Mouse (Mus musculus): ENCODE measurements around the gene Myl9. TPM values are rescaled to one million over a fixed set of nuclear protein-coding genes. Genes with fewer than 3 reads are reported as not detected.

Myl9 gene
- total and polyA plus RNA-seq, 3 experiments, result 1.2 to 1.3 TPM; not detected in 1

- H3K9ac ChIP-seq (ENCODE audit: control insufficient read depth, low read depth, low read length, poor library complexity, severe bottlenecking), result peak overlapping the region; percentile 51
- no peaks in the 10 kb centered on the region for H3K27me3 ChIP-seq (ENCODE audit: control insufficient read depth in 1 of 2, insufficient read depth in 2 of 2, low read length in 2 of 2)
- H3K36me3 ChIP-seq (ENCODE audit: control insufficient read depth in 1 of 2, insufficient read depth in 2 of 2, low read length in 2 of 2), result peaks cover 0 to 29% of the 10 kb centered on the region in 2 experiments; a peak in 2 of 4 replicates
- no peaks in the 10 kb centered on the region for H3K9me3 ChIP-seq (replicated peaks; ENCODE audit: insufficient read depth, low read length)
- peak overlapping the region; percentile 96 for H3K27ac ChIP-seq (ENCODE audit: control insufficient read depth, low read depth, low read length)
- H3K4me3 ChIP-seq (ENCODE audit: control insufficient read depth in 1 of 2, insufficient read depth in 1 of 2, low read depth in 2 of 2, low read length in 2 of 2), result no peak overlapping the region
- H3K79me2 ChIP-seq (ENCODE audit: control insufficient read depth, insufficient read depth, low read length, poor library complexity), result no peaks in the 10 kb centered on the region
- peaks cover 19 to 45% of the 10 kb centered on the region in 2 experiments for H3K4me1 ChIP-seq (ENCODE audit: control insufficient read depth in 1 of 2, insufficient read depth in 2 of 2, low read length in 2 of 2)
- DNase-seq (ENCODE audit: low read depth, low spot score), result peak; percentile 97
- TF ChIP-seq TAL1 (IDR thresholded peaks at IDR 0.05; ENCODE audit: low read length) (peak; percentile 94), ZC3H11A (IDR thresholded peaks at IDR 0.05; ENCODE audit: low read depth, low read length) (peak; percentile 8), MAFK (IDR thresholded peaks at IDR 0.05; ENCODE audit: borderline replicate concordance, low read depth, low read length) (peak; percentile 48; the same call in 1 of the 2 replicates), SIN3A (IDR thresholded peaks at IDR 0.05; ENCODE audit: low read length) (peak; percentile 96), ZMIZ1 (IDR thresholded peaks at IDR 0.05; ENCODE audit: low read depth, low read length) (0 out of 2 replicates have a peak, but pooled peaks have one; percentile 68), E2F4 (IDR thresholded peaks at IDR 0.05; ENCODE audit: borderline replicate concordance, low read depth, low read length) (0 out of 2 replicates have a peak, but pooled peaks have one; percentile 50), EP300 (IDR thresholded peaks at IDR 0.05; ENCODE audit: low read depth in 1 of 2, low read length in 2 of 2) (peak; percentile 98 to 99), BHLHE40 (IDR thresholded peaks at IDR 0.05; ENCODE audit: borderline replicate concordance, low read depth, low read length) (peak; percentile 54; the same call in 1 of the 2 replicates), POLR2AphosphoS2 (IDR thresholded peaks at IDR 0.05; ENCODE audit: low read length) (peak; percentile 66; the same call in 1 of the 2 replicates), ZKSCAN1 (IDR thresholded peaks at IDR 0.05; ENCODE audit: low read depth, low read length) (no peak; the same call in 1 of the 2 replicates), MAZ (IDR thresholded peaks at IDR 0.05; ENCODE audit: low read depth, low read length) (peak; percentile 83), POLR2AphosphoS5 (IDR thresholded peaks at IDR 0.05; ENCODE audit: borderline replicate concordance, low read depth, low read length) (no peak), ETS1 (IDR thresholded peaks at IDR 0.05; ENCODE audit: low read depth, low read length) (peak; percentile 98), TCF12 (IDR thresholded peaks at IDR 0.05; ENCODE audit: low read depth, low read length) (peak; percentile 94), CHD2 (IDR thresholded peaks at IDR 0.05; ENCODE audit: low read length) (peak; percentile 58), CTCF (IDR thresholded peaks at IDR 0.05 in 2 of 3, conservative IDR thresholded peaks at IDR 0.05 in 1 of 3; ENCODE audit: control insufficient read depth in 1 of 3, insufficient read depth in 1 of 3, low read depth in 2 of 3, low read length in 3 of 3, poor library complexity in 1 of 3, severe bottlenecking in 1 of 3) (no peak), USF1 (IDR thresholded peaks at IDR 0.05; ENCODE audit: low read depth, low read length) (peak; percentile 78), HCFC1 (IDR thresholded peaks at IDR 0.05; ENCODE audit: low read depth, low read length) (no peak), JUND (IDR thresholded peaks at IDR 0.05; ENCODE audit: low read depth, low read length) (peak; percentile 68), KAT2A (conservative IDR thresholded peaks at IDR 0.05; ENCODE audit: low read depth, low read length) (no peak), CHD1 (IDR thresholded peaks at IDR 0.05; ENCODE audit: low read depth, low read length) (0 out of 2 replicates have a peak, but pooled peaks have one; percentile 57), MEF2A (IDR thresholded peaks at IDR 0.05; ENCODE audit: extremely low read depth, insufficient replicate concordance, low read depth, low read length, poor library complexity, severe bottlenecking) (no peak), NELFE (IDR thresholded peaks at IDR 0.05; ENCODE audit: low read depth, low read length) (peak; percentile 53), GATA1 (IDR thresholded peaks at IDR 0.05; ENCODE audit: low read depth, low read length) (peak; percentile 98), MYC (IDR thresholded peaks at IDR 0.05; ENCODE audit: low read depth, low read length) (peak; percentile 95), RCOR1 (IDR thresholded peaks at IDR 0.05; ENCODE audit: low read depth, low read length) (peak; percentile 86), ELF1 (IDR thresholded peaks at IDR 0.05; ENCODE audit: low read depth, low read length) (no peak), MAX (IDR thresholded peaks at IDR 0.05; ENCODE audit: low read length) (peak; percentile 84), SMC3 (IDR thresholded peaks at IDR 0.05; ENCODE audit: low read depth, low read length) (no peak; the same call in 1 of the 2 replicates), NRF1 (IDR thresholded peaks at IDR 0.05; ENCODE audit: insufficient read depth, low read depth, low read length, poor library complexity, severe bottlenecking) (no peak), RAD21 (IDR thresholded peaks at IDR 0.05; ENCODE audit: low read depth, low read length) (no peak), TBP (IDR thresholded peaks at IDR 0.05; ENCODE audit: low read depth, low read length) (peak; percentile 20; the same call in 1 of the 2 replicates), GABPA (IDR thresholded peaks at IDR 0.05; ENCODE audit: low read depth, low read length) (no peak), USF2 (IDR thresholded peaks at IDR 0.05; ENCODE audit: borderline replicate concordance in 1 of 2, insufficient read depth in 1 of 2, low read depth in 1 of 2, low read length in 2 of 2) (no peak), MXI1 (IDR thresholded peaks at IDR 0.05; ENCODE audit: low read depth, low read length) (peak; percentile 80), ZNF384 (IDR thresholded peaks at IDR 0.05; ENCODE audit: low read depth, low read length) (0 out of 2 replicates have a peak, but pooled peaks have one; percentile 27), UBTF (IDR thresholded peaks at IDR 0.05; ENCODE audit: borderline replicate concordance, insufficient read depth, low read depth, low read length) (no peak)
Observed at GRCm38 (mm10) chr2:156783349-156783728, 8.1 kb downstream of the Myl9 start.
